In the genomic region with DNA sequence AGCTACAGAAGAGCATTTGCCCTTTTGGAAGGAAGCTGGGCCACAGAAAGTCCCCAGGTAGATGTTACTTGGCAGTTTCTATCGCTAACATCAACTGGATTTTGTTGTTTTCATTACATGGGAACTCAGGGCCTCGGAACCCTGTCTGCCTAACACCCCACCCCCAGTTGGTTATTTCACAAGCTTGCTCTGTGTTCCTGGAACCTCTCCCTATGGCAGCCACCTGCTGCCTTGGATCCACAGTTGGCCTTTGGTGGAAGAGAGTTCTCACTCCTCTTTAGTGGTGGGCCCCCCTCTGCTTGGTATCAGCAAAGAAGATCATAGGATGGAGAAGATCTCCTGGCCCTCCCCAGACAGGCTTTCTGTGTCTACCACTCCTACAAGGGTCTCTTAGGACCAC, we compare ENCODE assay signal across 27 mouse cellular contexts. TPM values are rescaled to one million over a fixed set of nuclear protein-coding genes. Genes with fewer than 3 reads are reported as not detected.
DNase-seq lines count a peak whose midpoint lies in the region; ATAC-seq and TF ChIP-seq lines count a peak whose summit lies in the region.
"Had no signal": no experiment of that assay in that cellular context is flagged by ENCODE, and none has a peak within 500 bp of the region (broad histone marks: within the 10 kb centered on the region; RNA-seq: fewer than 3 reads in every experiment).

No protein-coding gene starts in this region.

- no peak overlapping the region for H3K9ac ChIP-seq in liver, postnatal 0 days (replicated peaks)
- H3K9ac ChIP-seq in liver, embryonic 11.5 days (ENCODE audit: low read depth, low read length) = no peak overlapping the region
- H3K9ac ChIP-seq: embryonic facial prominence, embryonic 12.5 days; embryonic facial prominence, embryonic 15.5 days; forebrain, postnatal 0 days; heart, embryonic 13.5 days; hindbrain, embryonic 14.5 days had no signal

- no peak overlapping the region for H3K4me2 ChIP-seq in liver, postnatal 0 days (ENCODE audit: low read depth, low read length)
- no peak overlapping the region for H3K4me2 ChIP-seq in liver, embryonic 11.5 days
- H3K4me2 ChIP-seq: embryonic facial prominence, embryonic 12.5 days; embryonic facial prominence, embryonic 15.5 days; heart, embryonic 13.5 days; hindbrain, embryonic 14.5 days had no signal

- TF ChIP-seq CTCF in gastrocnemius, adult 2 months (IDR thresholded peaks at IDR 0.05) = no peak
- TF ChIP-seq CTCF in layer of hippocampus, adult 2 months (conservative IDR thresholded peaks at IDR 0.05) = no peak
- no peak for TF ChIP-seq CTCF in liver, postnatal 0 days (IDR thresholded peaks at IDR 0.05; ENCODE audit: low read depth)

- peaks cover 35% of the 10 kb centered on the region for H3K4me1 ChIP-seq in liver, postnatal 0 days (ENCODE audit: insufficient read depth)
- H3K4me1 ChIP-seq in liver, embryonic 11.5 days (replicated peaks; ENCODE audit: control insufficient read depth, insufficient read depth, low read length) = no peaks in the 10 kb centered on the region
- H3K4me1 ChIP-seq: embryonic facial prominence, embryonic 12.5 days had no signal

- H3K36me3 ChIP-seq in liver, postnatal 0 days (replicated peaks; ENCODE audit: insufficient read depth, low read length) = no peaks in the 10 kb centered on the region
- H3K36me3 ChIP-seq in liver, embryonic 11.5 days (ENCODE audit: control insufficient read depth, insufficient read depth, low read length) = no peaks in the 10 kb centered on the region
- H3K36me3 ChIP-seq: embryonic facial prominence, embryonic 12.5 days; embryonic facial prominence, embryonic 15.5 days; heart, embryonic 10.5 days; heart, embryonic 13.5 days had no signal

- DNase-seq in adrenal gland, adult 2 months = peak; percentile 53
- DNase-seq in adrenal gland, postnatal 10 days = no peak
- DNase-seq in gastrocnemius, adult 2 months = peak; percentile 46
- no peak for DNase-seq in gastrocnemius, postnatal 36 days
- DNase-seq in layer of hippocampus, adult 2 months (ENCODE audit: low spot score in 2 of 2) = peak in 1 of 2 experiments; percentile 36
- no peak for DNase-seq in layer of hippocampus, postnatal 14 days (ENCODE audit: low spot score in 2 of 2)
- no peak for DNase-seq in liver, postnatal 0 days
- no peak for DNase-seq in liver, embryonic 11.5 days (ENCODE audit: low spot score)
- DNase-seq: cerebellum, adult 11 months; cerebellum, adult 2 months; cerebellum, adult 9-11 months; cerebellum, postnatal 25 days; forebrain, postnatal 0 days; gastrocnemius, postnatal 25 days; heart, adult 18-20 months; heart, postnatal 14 days; heart, postnatal 4 days had no signal

- WGBS in liver, postnatal 0 days (ENCODE audit: insufficient replicate concordance) = 64% methylated on average over 2 of the region's 2 CpGs
- 80% methylated on average over 2 of the region's 2 CpGs for WGBS in liver, embryonic 11.5 days

- no peak overlapping the region for H3K4me3 ChIP-seq in gastrocnemius, adult 2 months
- H3K4me3 ChIP-seq in layer of hippocampus, adult 2 months = no peak overlapping the region
- no peak overlapping the region for H3K4me3 ChIP-seq in liver, postnatal 0 days (ENCODE audit: low read depth, low read length)
- H3K4me3 ChIP-seq in liver, embryonic 11.5 days (ENCODE audit: low read depth, low read length) = no peak overlapping the region
- H3K4me3 ChIP-seq: embryonic facial prominence, embryonic 12.5 days; embryonic facial prominence, embryonic 15.5 days; heart, embryonic 10.5 days; heart, embryonic 13.5 days had no signal

- H3K9me3 ChIP-seq in liver, postnatal 0 days (ENCODE audit: low read length) = no peaks in the 10 kb centered on the region
- no peaks in the 10 kb centered on the region for H3K9me3 ChIP-seq in liver, embryonic 11.5 days (ENCODE audit: control insufficient read depth, low read length)
- H3K9me3 ChIP-seq: embryonic facial prominence, embryonic 12.5 days; embryonic facial prominence, embryonic 15.5 days; heart, embryonic 10.5 days; heart, embryonic 13.5 days had no signal

- intact Hi-C loops in gastrocnemius, adult 2 months (cut with DNase I) = no loop called here
- intact Hi-C loops in gastrocnemius, postnatal 36 days (cut with DNase I) = no loop called here

- TF ChIP-seq EP300 in liver, postnatal 0 days (IDR thresholded peaks at IDR 0.05; ENCODE audit: low read depth) = no peak

- no peaks in the 10 kb centered on the region for H3K27me3 ChIP-seq in liver, postnatal 0 days (ENCODE audit: insufficient read depth, low read length)
- no peaks in the 10 kb centered on the region for H3K27me3 ChIP-seq in liver, embryonic 11.5 days (replicated peaks; ENCODE audit: control insufficient read depth, insufficient read depth, low read length)
- H3K27me3 ChIP-seq: embryonic facial prominence, embryonic 12.5 days; embryonic facial prominence, embryonic 15.5 days; heart, embryonic 13.5 days had no signal

- peak; percentile 57 for ATAC-seq in liver, postnatal 0 days
- no peak for ATAC-seq in liver, embryonic 11.5 days (replicated peaks; ENCODE audit: low FRiP score)
- ATAC-seq: activated CD4-positive, CD25-positive, alpha-beta regulatory T cell, adult 4 months; forebrain, embryonic 14.5 days; forebrain, postnatal 0 days; hindbrain, postnatal 0 days; inflammation-experienced regulatory T-cells, adult 6 months; intestine, embryonic 16.5 days had no signal

- peak overlapping the region; percentile 38 for H3K27ac ChIP-seq in gastrocnemius, adult 2 months
- H3K27ac ChIP-seq in layer of hippocampus, adult 2 months = peak overlapping the region; percentile 62; the same call in 1 of the 2 replicates
- H3K27ac ChIP-seq in liver, postnatal 0 days (ENCODE audit: low read depth) = peak overlapping the region; percentile 20; the same call in 1 of the 2 replicates
- no peak overlapping the region for H3K27ac ChIP-seq in liver, embryonic 11.5 days (ENCODE audit: low read depth, low read length)
- H3K27ac ChIP-seq: embryonic facial prominence, embryonic 12.5 days; embryonic facial prominence, embryonic 15.5 days; heart, embryonic 10.5 days; heart, embryonic 13.5 days; hindbrain, embryonic 14.5 days; hindbrain, postnatal 0 days had no signal

RNA-seq across cellular contexts. Expression of gene Dgat2, which starts 16.3 kb away (rescaled TPM):
- 100 to 1,000 TPM; 498 to 599 TPM for total RNA-seq in adrenal gland, adult 2 months (2021)
- polyA plus RNA-seq in adrenal gland, adult 2 months (2012; rRNA removed) = 613 and 819 TPM in 2 replicates
- 100 to 1,000 TPM; 492 to 561 TPM for total RNA-seq in adrenal gland, postnatal 10 days (2021)
- total RNA-seq in gastrocnemius, adult 2 months (2021) = 10 to 100 TPM; 32.9 to 69.4 TPM
- total RNA-seq in gastrocnemius, postnatal 36 days (2021) = 10 to 100 TPM; 44.6 to 70.1 TPM
- 100 to 1,000 TPM; 111 TPM for total RNA-seq in layer of hippocampus, adult 2 months (2021)
- 10 to 100 TPM; 94.7 to 96.3 TPM for total RNA-seq in layer of hippocampus, postnatal 14 days (2021)
- polyA plus RNA-seq in liver, postnatal 0 days (2015; fragmentation: Nextera tagmentation; extraction: Ambion mirVana) = 226 and 249 TPM in 2 replicates
- 59.9 and 60.1 TPM in 2 replicates for polyA plus RNA-seq in liver, embryonic 11.5 days (2014; fragmentation: Nextera tagmentation; extraction: Ambion mirVana)

RNA-seq across cellular contexts. Expression of gene Mogat2, which starts 39.6 kb away (rescaled TPM):
- under 1 TPM in 1 of 2 experiments, not detected in 1; 0.37 TPM for total RNA-seq in adrenal gland, adult 2 months (2021)
- polyA plus RNA-seq in adrenal gland, adult 2 months (2012; rRNA removed) = 1.6 and 4.0 TPM in 2 replicates
- under 1 TPM in 1 of 2 experiments, not detected in 1; 0.39 TPM for total RNA-seq in adrenal gland, postnatal 10 days (2021)
- not detected for total RNA-seq in gastrocnemius, adult 2 months (2021)
- total RNA-seq in gastrocnemius, postnatal 36 days (2021) = not detected
- total RNA-seq in layer of hippocampus, adult 2 months (2021) = not detected
- not detected for total RNA-seq in layer of hippocampus, postnatal 14 days (2021)
- polyA plus RNA-seq in liver, postnatal 0 days (2015; fragmentation: Nextera tagmentation; extraction: Ambion mirVana) = 3.9 and 4.0 TPM in 2 replicates
- polyA plus RNA-seq in liver, embryonic 11.5 days (2014; fragmentation: Nextera tagmentation; extraction: Ambion mirVana) = 37.8 and 42.2 TPM in 2 replicates
- total RNA-seq: gastrocnemius, postnatal 25 days; heart, adult 18-20 months; heart, postnatal 14 days; heart, postnatal 4 days had no signal
- polyA plus RNA-seq: activated CD4-positive, CD25-positive, alpha-beta regulatory T cell, adult 4 months; cerebellum, adult 2 months; inflammation-experienced regulatory T-cells, adult 6 months had no signal

RNA-seq across cellular contexts. Expression of gene Uvrag, which starts 57.9 kb away (rescaled TPM):
- total RNA-seq in adrenal gland, adult 2 months (2021) = 10 to 100 TPM; 18.5 to 30.0 TPM
- polyA plus RNA-seq in adrenal gland, adult 2 months (2012; rRNA removed) = 50.4 and 60.6 TPM in 2 replicates
- 10 to 100 TPM; 31.8 to 38.0 TPM for total RNA-seq in adrenal gland, postnatal 10 days (2021)
- total RNA-seq in gastrocnemius, adult 2 months (2021) = 1 to 10 TPM; 8.6 to 9.2 TPM
- 1 to 10 TPM; 8.6 to 9.7 TPM for total RNA-seq in gastrocnemius, postnatal 36 days (2021)
- 10 to 100 TPM; 48.9 to 52.4 TPM for total RNA-seq in layer of hippocampus, adult 2 months (2021)
- 10 to 100 TPM; 44.6 to 45.8 TPM for total RNA-seq in layer of hippocampus, postnatal 14 days (2021)
- polyA plus RNA-seq in liver, postnatal 0 days (2015; fragmentation: Nextera tagmentation; extraction: Ambion mirVana) = 9.4 and 11.9 TPM in 2 replicates
- polyA plus RNA-seq in liver, embryonic 11.5 days (2014; fragmentation: Nextera tagmentation; extraction: Ambion mirVana) = 14.5 and 16.2 TPM in 2 replicates

Comparison
In these comparisons a context has a peak if more than half of its experiments do, and no peak if none do; other contexts are left out.
1. DNase-seq: peak in adrenal gland, adult 2 months (single experiment) and gastrocnemius, adult 2 months (single experiment); none in adrenal gland, postnatal 10 days (single experiment), gastrocnemius, postnatal 36 days (0 of 2), layer of hippocampus, postnatal 14 days (0 of 2), liver, postnatal 0 days (single experiment) and liver, embryonic 11.5 days (single experiment).
2. RNA of gene Dgat2, which starts 16.3 kb away (total RNA-seq): 498 to 599 TPM in adrenal gland, adult 2 months and 492 to 561 TPM in adrenal gland, postnatal 10 days; 111 TPM in layer of hippocampus, adult 2 months, 94.7 to 96.3 TPM in layer of hippocampus, postnatal 14 days, 44.6 to 70.1 TPM in gastrocnemius, postnatal 36 days and 32.9 to 69.4 TPM in gastrocnemius, adult 2 months; every median in the first group is over 4 times any median in the second.